Mouse (Mus musculus): ENCODE data around the gene Kcnk4. TPM values are rescaled to one million over a fixed set of nuclear protein-coding genes. Genes with fewer than 3 reads are reported as not detected.

Gene Kcnk4
- total RNA-seq, 4 experiments from 2014 or later: 13.4 to 23.1 (median 15.8) TPM

DNA sequence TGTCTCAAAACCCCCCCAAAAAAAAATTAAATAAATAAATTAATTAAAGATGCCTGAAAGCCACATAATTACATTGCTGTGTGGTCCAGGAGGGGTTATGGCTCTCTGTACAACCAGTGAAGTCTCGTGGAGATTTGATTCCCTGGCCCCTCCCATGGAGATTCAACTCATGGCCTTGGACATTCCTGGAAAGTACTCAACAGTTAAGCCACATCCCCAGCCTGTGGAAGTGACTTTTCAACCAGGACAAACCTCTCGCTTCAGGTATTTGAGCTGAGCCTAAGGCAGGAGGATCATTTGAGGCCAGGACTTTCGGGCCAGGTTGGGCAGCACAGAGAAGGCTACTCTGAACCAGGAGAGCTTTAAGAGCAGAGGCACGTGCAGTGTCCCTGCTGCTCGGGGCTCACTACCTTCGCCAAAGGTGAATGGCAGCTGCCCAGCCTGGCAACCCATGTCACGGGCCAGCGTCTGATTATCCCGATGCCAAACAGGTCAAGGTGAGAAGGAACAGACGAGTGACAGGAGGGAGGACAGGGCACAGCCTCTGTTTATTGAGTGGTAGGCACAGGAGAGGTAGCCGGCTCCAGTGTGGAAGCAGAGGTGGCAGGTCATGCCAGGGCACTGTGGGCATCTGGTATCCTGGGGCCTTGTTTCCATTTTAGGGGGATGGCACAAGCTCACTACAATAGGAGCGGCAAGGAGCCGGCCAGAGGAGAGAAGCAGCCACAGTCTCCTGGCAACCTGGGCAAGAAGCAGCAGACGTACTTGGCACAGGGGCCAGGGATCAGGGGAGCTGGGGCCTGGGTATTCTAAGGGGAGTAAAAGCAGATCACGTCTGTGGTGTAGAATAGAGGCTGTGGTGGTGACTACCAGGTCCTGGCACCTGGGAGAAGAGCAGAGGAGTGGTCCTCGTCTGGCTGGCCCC is 3.5 kb upstream of the Kcnk4 start:
- DNase-seq (ENCODE audit: low spot score in 2 of 2): no peak

GRCm38 (mm10) chr19:6936299-6936698 is 2.0 kb upstream of the Kcnk4 start:
- no peak for DNase-seq (ENCODE audit: low spot score in 2 of 2)

DNA sequence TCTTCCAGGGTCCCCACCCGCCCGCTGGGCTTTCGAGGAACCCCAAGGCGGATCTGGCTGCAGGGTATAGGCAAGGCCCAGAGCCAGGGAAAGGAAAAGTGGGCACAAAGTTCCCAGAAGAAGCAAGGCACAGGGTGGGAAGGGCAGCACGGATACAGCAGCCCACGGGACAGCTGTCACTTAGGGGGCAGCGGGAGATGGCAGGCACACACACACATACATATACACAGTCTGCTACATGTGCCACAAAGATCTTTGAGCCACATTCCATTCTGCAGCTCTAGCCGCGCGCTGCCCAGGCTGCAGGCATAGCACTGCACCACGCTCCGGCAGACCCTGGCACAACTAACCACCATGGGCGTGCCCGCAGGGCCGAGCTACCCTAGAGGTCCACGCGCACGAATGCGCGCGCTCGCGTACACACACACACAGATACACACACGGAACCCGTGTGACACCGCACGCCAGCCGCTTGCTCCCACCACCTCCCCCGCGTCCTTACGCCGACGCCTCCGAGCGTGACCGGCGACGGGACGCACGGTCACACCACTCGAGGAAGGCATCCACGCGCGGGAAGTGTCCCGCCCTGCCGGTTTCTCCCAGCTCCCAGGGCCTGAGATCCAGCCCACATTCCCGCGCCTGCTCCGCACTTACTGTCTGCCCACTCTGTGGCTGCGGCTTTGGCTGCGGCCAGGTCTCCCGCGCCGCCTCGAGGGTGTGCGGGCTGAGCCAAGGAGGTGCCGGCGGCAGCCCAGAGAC is 700 bp downstream of the Kcnk4 start:
- no peak for DNase-seq (ENCODE audit: low spot score in 2 of 2)

GRCm38 (mm10) chr19:6933102-6933435 is 1.2 kb downstream of the Kcnk4 start:
- DNase-seq (ENCODE audit: low spot score in 2 of 2): no peak

DNA sequence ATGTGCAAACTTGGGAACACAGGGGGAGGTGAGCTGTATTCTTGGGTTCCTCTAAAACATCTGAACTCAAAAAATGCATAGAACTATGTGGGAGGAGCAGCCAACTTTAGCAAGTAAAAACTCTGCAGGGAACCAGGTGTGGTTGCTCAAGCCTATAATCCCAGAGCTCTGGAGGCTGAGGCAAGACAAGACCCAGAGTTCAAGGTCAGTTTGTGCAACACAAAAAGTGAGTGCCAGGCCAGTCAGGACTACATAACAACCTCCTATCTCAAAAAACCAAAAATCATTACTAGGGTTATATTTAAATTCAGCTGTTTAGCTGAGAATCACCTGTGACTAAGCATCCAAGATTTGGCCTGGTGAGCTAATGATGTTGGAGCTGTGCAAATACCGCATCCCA is 2.3 kb downstream of the Kcnk4 start:
- DNase-seq (ENCODE audit: low spot score in 2 of 2): no peak

DNA sequence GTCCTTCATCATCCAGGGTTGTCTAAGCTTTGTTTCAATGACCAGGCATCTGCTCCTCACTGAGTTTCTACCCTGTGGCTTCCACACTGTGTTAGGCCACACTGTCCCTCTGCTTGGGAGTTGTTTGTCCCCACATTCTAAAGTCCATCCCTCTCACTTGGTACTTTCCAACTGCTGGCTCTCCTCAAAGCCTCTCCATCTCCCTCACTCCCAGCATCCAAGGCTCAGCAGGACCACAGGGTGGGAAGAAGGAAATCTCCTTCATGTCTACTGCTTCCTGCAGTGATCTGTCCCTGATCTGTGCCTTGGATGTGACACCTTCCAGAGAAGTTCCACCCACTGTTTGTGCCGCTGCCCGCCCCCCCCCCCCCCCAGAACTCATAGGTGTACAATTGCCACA is 3.3 kb downstream of the Kcnk4 start:
- no peak for DNase-seq (ENCODE audit: low spot score in 2 of 2)

- no peak for DNase-seq (ENCODE audit: low spot score in 2 of 2)
These were observed 6.2 kb downstream of the Kcnk4 start for GRCm38 (mm10) chr19:6928080-6928479.

- no peak for DNase-seq (ENCODE audit: low spot score in 2 of 2)
These were observed 7.6 kb downstream of the Kcnk4 start for GRCm38 (mm10) chr19:6926559-6927255.

DNA sequence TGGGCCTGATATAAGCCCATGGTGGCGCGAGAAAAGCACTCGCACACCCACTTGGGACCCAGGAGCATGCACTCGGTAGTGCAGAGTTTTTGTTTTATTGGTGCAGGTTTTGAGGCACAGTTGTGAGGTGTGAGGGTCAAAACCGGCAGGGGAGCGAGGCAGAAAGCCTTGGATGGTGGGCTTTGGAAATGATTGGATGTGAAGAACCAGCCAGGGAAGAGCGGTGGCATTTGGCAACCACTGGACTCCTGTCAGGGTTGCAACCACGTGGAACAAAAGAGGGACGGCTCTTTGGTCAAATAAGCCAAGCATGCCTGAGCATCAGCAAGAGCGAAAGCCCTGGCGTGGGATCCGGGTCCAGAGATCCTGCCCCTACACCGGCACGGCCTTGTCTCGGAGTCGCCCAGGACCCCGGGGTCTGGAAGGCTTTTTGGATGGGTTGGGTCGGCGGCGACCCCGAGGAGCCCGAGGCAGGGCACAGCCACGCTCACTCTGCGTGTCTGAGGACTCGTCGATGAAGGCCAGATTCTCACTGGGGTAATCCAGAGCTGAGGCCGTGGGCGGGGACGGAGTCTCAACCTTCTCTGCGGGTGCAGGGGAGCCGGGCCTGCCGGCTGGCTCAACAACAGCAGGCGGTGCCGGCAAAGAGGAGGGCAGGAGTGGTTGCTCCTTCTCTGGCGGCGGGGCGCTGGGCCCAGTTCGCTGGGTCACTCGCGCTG is 8.5 kb downstream of the Kcnk4 start:
- no peak for DNase-seq (ENCODE audit: low spot score in 2 of 2)

DNA sequence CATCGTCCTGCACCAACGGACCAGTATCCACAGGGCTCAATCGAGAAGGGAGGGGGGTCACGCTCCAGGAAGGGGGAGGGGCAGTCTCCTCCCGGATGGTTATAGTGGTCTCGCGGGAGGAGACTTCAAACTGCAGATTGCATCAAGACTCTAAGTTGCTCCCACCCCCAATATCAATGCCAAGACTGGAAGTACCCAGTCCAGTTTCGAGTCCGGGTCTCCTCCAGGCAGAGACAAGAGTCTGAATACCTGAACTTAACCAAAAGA is 9.1 kb downstream of the Kcnk4 start, which contains the start of gene Catsperz:
Catsperz (minus strand) TSS at position 74 of the 267 bp plus-strand sequence.
- no peak for DNase-seq (ENCODE audit: low spot score in 2 of 2)

DNA sequence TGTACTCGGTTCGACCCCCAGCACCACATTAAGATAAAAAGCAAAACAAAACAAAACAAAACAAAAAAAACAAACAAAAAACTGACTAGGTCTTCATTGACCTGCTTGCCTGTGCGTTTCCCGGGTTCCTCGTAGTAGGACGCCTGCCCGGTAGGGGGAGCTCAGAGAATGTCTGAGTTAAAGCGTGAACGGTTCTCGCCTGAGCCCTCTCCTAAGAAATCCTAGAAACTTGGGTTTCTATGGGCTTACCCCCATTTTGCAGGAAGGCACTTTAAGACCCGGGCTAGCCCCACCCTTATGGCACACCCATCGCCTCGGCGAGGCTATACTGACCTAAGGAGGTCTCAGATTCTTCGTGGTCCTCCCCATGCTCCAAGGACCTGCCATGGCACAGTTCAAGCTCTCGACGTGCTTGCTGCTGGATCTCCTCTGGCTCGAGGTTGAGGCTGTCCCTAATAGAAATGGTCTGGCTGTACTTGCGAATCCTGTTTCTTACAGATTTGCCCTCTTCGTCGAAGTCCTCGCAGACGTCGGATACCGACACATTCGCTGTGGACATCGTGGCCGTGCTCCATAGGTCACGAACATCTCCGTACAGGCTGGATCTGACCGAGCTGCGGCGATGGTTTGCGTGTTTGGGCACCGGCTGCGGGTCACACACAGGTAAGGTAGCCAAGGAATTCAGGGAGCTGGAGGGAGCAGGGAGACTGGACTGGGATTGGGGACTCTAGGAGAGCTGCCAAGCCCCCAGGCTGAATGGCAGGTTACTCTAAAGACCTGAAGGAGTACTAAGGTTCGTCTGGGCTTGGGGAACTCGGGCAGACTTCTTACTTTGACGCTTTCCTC is 9.6 kb downstream of the Kcnk4 start:
- peak in 1 of 2 experiments; percentile 91 for DNase-seq (ENCODE audit: low spot score in 2 of 2)

DNA sequence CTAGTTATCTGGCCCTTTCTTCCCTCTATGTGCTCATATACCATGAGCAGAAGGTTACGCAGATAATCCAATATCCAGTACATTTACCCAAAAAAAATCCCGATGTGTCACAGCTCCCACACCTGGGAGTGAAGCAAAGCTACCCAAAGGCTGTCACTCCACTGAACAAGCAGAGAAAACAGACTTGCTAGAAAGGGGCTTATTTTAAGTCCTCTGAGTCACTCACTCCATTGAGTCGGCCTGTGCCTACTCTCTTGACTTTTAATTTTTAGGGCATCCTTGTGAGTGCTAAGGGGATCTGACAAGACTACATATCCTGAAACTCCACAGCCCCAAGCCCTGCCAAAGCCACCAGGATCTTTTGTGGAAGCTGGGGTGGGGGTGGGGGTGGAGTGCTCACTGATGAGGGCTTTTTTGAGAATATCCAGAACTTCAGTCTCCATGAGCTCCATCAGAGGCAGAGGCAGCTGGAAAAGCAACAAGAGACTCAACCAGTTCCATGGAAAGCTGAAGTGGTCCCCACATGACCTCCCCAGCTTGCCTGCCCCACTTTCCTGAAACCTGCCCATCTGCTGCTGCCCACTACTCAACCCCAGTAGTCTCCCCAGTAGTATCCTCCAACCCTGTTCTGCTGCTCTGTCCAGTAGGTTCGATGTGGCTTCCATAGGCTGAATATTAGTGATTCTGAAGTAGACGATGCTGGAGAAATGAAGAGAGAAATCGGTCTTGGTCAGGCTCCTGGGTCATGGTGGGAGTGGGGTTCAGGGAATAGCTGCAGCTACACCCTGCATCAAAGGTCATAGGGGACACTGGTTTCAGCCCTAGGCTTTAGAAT is 11.2 kb downstream of the Kcnk4 start:
- no peak for DNase-seq (ENCODE audit: low spot score in 2 of 2)

GRCm38 (mm10) chr19:6921647-6922567 is 12.4 kb downstream of the Kcnk4 start, which contains the start of gene Esrra:
Gene Esrra, minus strand, starts transcription at chr19:6921813.
- DNase-seq (ENCODE audit: low spot score in 2 of 2): peak; percentile 100

GRCm38 (mm10) chr19:6920741-6921636 is 13.3 kb downstream of the Kcnk4 start:
- DNase-seq (ENCODE audit: low spot score in 2 of 2): no peak

DNA sequence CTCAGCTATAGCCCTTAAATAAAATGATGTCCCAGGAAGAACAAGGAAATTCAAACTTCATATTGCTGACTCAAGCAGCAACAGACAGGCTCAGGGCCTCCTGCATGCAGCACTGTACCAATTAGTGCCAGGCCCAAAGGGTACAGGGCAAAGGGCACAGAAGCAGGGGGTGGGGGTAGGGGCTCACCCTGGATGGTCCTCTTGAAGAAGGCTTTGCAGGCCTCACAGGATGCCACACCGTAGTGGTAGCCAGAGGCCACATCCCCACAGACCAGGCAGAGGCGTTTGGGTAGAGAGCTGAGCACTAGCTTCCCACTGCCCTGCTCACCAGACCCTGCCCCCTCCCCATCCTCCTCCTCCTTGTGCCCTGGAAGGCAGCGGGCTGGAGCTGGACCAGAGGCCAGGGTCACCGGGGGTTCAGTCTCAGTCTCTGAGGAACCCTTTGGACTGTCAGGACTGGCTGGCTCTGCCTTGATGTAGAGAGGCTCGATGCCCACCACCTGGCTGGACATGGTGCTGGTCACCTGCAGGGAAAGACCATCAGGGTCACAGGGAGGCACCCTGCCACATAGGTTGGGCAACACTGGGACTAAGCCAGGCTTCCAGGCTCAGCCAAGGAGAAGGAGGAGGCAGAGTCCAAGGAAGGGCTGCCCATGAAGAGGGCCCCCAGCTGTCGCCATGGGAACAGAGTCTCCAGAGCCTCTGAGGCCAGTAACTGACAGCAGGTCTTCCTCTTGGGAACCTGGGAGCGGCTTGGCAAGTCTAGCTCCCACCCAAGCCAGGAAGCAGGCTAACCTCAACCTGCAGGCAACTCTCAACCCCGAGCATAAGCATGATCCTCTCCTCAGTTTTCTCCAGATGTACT is 14.2 kb downstream of the Kcnk4 start:
- DNase-seq (ENCODE audit: low spot score in 2 of 2): no peak

DNA sequence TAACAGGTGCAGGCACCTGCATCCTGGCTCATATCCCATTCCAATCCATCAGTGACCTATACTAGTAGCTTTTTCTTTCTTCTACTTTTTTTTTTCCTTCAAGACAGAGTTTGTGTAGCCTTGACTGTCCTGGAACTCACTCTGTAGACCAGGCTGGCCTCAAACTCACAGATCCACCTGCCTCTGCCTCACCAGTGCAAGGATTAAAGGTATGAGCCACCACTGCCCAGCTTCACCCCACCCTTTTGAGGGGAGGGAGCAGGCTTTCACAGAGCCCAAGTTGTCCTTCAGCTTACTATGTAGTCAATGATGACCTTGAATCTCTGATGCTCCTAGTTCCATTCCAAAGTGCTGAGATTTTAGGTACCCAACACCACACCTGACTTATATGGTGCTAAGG is 14.9 kb downstream of the Kcnk4 start:
- no peak for DNase-seq (ENCODE audit: low spot score in 2 of 2)

- no peak for DNase-seq (ENCODE audit: low spot score in 2 of 2)
These were observed 16.0 kb downstream of the Kcnk4 start for GRCm38 (mm10) chr19:6918321-6918720.
